Mouse (Mus musculus): ENCODE results near the gene Stk10. TPM values are rescaled to one million over a fixed set of nuclear protein-coding genes. Genes with fewer than 3 reads are reported as not detected.

The Stk10 gene
- total RNA-seq (2014; fragmentation: Nextera tagmentation), result 31.0 and 31.4 TPM in 2 replicates
- 47.5 and 52.1 TPM in 2 replicates for total RNA-seq (2017)
- 30.1 and 36.0 TPM in 2 replicates for polyA plus RNA-seq (2012)

DNA sequence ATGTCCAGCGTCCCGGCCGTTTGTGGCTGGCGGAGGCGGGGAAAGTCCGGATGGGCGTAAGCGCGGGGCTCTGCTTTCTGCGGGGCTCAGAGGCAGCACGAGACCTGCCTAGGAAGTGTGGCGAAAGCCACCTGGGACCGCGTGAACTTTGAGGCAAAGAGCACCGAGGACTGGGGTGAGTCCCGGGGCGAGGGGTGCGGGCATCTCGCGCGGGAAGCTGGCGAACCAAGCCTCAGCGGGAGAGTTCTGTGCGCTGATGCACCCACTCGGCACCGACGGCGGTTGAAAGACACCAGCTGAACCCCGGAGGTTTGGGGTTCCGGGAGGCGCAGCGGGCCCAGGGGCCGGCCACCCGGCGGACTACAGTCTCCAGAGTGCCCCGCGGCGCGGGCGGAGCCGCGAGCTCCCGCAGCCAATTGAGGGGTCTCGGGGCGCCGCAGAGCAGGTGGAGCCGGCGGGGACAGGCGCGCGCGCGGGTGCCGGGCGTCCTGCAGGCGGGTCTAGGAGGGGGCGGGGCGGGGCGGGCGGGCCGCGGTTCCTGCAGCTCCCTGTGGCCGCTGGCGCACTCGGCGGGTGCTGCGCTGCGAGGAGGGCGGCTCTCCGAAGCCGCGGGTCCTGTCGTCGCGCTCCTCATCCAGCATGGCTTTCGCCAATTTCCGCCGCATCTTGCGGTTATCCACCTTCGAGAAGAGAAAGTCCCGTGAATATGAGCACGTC is at the start of gene Stk10:
TSS of gene Stk10 (plus strand) at position 541 of the 717 bp plus-strand sequence.
- Histone ChIP-seq H3K36me3 (replicated peaks) (peaks cover 20% of the 10 kb centered on the region), H3K4me3 (ENCODE audit: low read depth, low read length) (peak within 1 kb of the TSS; percentile 76), H3K4me1 (ENCODE audit: insufficient read depth, low read depth, low read length) (peaks cover 36% of the 10 kb centered on the region), H3K9me3 (replicated peaks) (no peaks in the 10 kb centered on the region), H3K27me3 (ENCODE audit: insufficient read depth, low read length) (peaks cover 22% of the 10 kb centered on the region; the same call in 1 of the 2 replicates)
- no peak for TF ChIP-seq GATA2 (IDR thresholded peaks at IDR 0.05; ENCODE audit: borderline replicate concordance, low read depth, low read length)
- TF ChIP-seq POLR2AphosphoS5 (IDR thresholded peaks at IDR 0.05; ENCODE audit: insufficient replicate concordance, low read depth, low read length), result no peak
- TF ChIP-seq TAL1 (conservative IDR thresholded peaks at IDR 0.05; ENCODE audit: low read depth, low read length), result no peak
- TF ChIP-seq GATA1 (IDR thresholded peaks at IDR 0.05; ENCODE audit: borderline replicate concordance, low read length), result no peak
- no peak for TF ChIP-seq CTCF (IDR thresholded peaks at IDR 0.05; ENCODE audit: low read depth, low read length)
- DNase-seq (ENCODE audit: low spot score), result peak; percentile 81
- peak; percentile 55 for ATAC-seq (ENCODE audit: extremely low read depth, insufficient number of reproducible peaks, low FRiP score, poor library complexity, severe bottlenecking)

GRCm38 (mm10) chr11:32485290-32485689 is 47.8 kb upstream of the Stk10 start:
- ATAC-seq (ENCODE audit: extremely low read depth, insufficient number of reproducible peaks, low FRiP score, poor library complexity, severe bottlenecking) (no peak), DNase-seq (ENCODE audit: low spot score) (no peak)
- Histone ChIP-seq H3K36me3 (replicated peaks) (no peaks in the 10 kb centered on the region), H3K4me1 (ENCODE audit: insufficient read depth, low read depth, low read length) (no peaks in the 10 kb centered on the region), H3K4me3 (ENCODE audit: low read depth, low read length) (no peak overlapping the region), H3K27me3 (ENCODE audit: insufficient read depth, low read length) (peaks cover 5% of the 10 kb centered on the region; the same call in 1 of the 2 replicates), H3K9me3 (replicated peaks) (no peaks in the 10 kb centered on the region)
- TF ChIP-seq CTCF (IDR thresholded peaks at IDR 0.05; ENCODE audit: low read depth, low read length) (no peak), POLR2AphosphoS5 (IDR thresholded peaks at IDR 0.05; ENCODE audit: insufficient replicate concordance, low read depth, low read length) (no peak), GATA2 (IDR thresholded peaks at IDR 0.05; ENCODE audit: borderline replicate concordance, low read depth, low read length) (no peak), TAL1 (conservative IDR thresholded peaks at IDR 0.05; ENCODE audit: low read depth, low read length) (no peak), GATA1 (IDR thresholded peaks at IDR 0.05; ENCODE audit: borderline replicate concordance, low read length) (no peak)

GRCm38 (mm10) chr11:32486621-32487020 is 46.5 kb upstream of the Stk10 start:
- ATAC-seq (ENCODE audit: extremely low read depth, insufficient number of reproducible peaks, low FRiP score, poor library complexity, severe bottlenecking) (no peak), DNase-seq (ENCODE audit: low spot score) (no peak)
- no peak overlapping the region for H3K4me3 ChIP-seq (ENCODE audit: low read depth, low read length)
- no peaks in the 10 kb centered on the region for H3K4me1 ChIP-seq (ENCODE audit: insufficient read depth, low read depth, low read length)
- peaks cover 5% of the 10 kb centered on the region; the same call in 1 of the 2 replicates for H3K27me3 ChIP-seq (ENCODE audit: insufficient read depth, low read length)
- TF ChIP-seq CTCF (IDR thresholded peaks at IDR 0.05; ENCODE audit: low read depth, low read length) (no peak), TAL1 (conservative IDR thresholded peaks at IDR 0.05; ENCODE audit: low read depth, low read length) (no peak), GATA1 (IDR thresholded peaks at IDR 0.05; ENCODE audit: borderline replicate concordance, low read length) (no peak), GATA2 (IDR thresholded peaks at IDR 0.05; ENCODE audit: borderline replicate concordance, low read depth, low read length) (no peak), POLR2AphosphoS5 (IDR thresholded peaks at IDR 0.05; ENCODE audit: insufficient replicate concordance, low read depth, low read length) (no peak)
- no peaks in the 10 kb centered on the region for H3K36me3 ChIP-seq (replicated peaks)
- H3K9me3 ChIP-seq (replicated peaks), result no peaks in the 10 kb centered on the region

DNA sequence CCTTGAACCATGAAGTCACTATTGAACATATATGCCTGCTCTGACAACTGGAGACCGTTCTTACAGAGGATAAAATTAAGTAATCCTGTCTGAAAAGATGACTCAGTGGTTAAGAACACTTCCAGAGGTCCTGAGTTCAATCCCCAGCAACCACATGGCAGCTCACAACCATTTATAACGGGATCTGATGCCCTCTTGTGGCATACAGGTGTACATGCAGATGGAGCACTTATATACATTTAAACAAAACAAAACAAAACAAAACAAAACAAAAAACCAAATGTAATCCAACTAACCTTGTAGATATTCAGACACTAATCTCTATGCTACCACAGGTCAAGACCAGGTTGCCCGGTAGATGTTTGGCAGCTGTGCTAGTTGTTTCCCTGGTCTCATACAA is 45.6 kb upstream of the Stk10 start:
- Histone ChIP-seq H3K4me1 (ENCODE audit: insufficient read depth, low read depth, low read length) (no peaks in the 10 kb centered on the region), H3K27me3 (ENCODE audit: insufficient read depth, low read length) (peaks cover 5% of the 10 kb centered on the region; the same call in 1 of the 2 replicates), H3K36me3 (replicated peaks) (no peaks in the 10 kb centered on the region), H3K9me3 (replicated peaks) (no peaks in the 10 kb centered on the region), H3K4me3 (ENCODE audit: low read depth, low read length) (no peak overlapping the region)
- TF ChIP-seq CTCF (IDR thresholded peaks at IDR 0.05; ENCODE audit: low read depth, low read length), result 0 out of 2 replicates have a peak, but pooled peaks have one; percentile 12
- no peak for TF ChIP-seq TAL1 (conservative IDR thresholded peaks at IDR 0.05; ENCODE audit: low read depth, low read length)
- no peak for TF ChIP-seq GATA2 (IDR thresholded peaks at IDR 0.05; ENCODE audit: borderline replicate concordance, low read depth, low read length)
- no peak for TF ChIP-seq GATA1 (IDR thresholded peaks at IDR 0.05; ENCODE audit: borderline replicate concordance, low read length)
- ATAC-seq (ENCODE audit: extremely low read depth, insufficient number of reproducible peaks, low FRiP score, poor library complexity, severe bottlenecking) (no peak), DNase-seq (ENCODE audit: low spot score) (no peak)

- H3K4me1 ChIP-seq (ENCODE audit: insufficient read depth, low read depth, low read length), result no peaks in the 10 kb centered on the region
Observed at GRCm38 (mm10) chr11:32488344-32488743, 44.8 kb upstream of the Stk10 start.

More at GRCm38 (mm10) chr11:32488344-32488743, 44.8 kb upstream of the Stk10 start:
- Histone ChIP-seq H3K9me3 (replicated peaks) (no peaks in the 10 kb centered on the region), H3K36me3 (replicated peaks) (no peaks in the 10 kb centered on the region), H3K27me3 (ENCODE audit: insufficient read depth, low read length) (peaks cover 5% of the 10 kb centered on the region; the same call in 1 of the 2 replicates), H3K4me3 (ENCODE audit: low read depth, low read length) (no peak overlapping the region)
- no peak for ATAC-seq (ENCODE audit: extremely low read depth, insufficient number of reproducible peaks, low FRiP score, poor library complexity, severe bottlenecking)
- no peak for DNase-seq (ENCODE audit: low spot score)
- TF ChIP-seq POLR2AphosphoS5 (IDR thresholded peaks at IDR 0.05; ENCODE audit: insufficient replicate concordance, low read depth, low read length) (no peak), CTCF (IDR thresholded peaks at IDR 0.05; ENCODE audit: low read depth, low read length) (no peak), GATA2 (IDR thresholded peaks at IDR 0.05; ENCODE audit: borderline replicate concordance, low read depth, low read length) (no peak), GATA1 (IDR thresholded peaks at IDR 0.05; ENCODE audit: borderline replicate concordance, low read length) (no peak), TAL1 (conservative IDR thresholded peaks at IDR 0.05; ENCODE audit: low read depth, low read length) (no peak)

Data from G1E (cell line).